Mouse (Mus musculus): ENCODE data around the gene Lbhd2.

The Lbhd2 gene

DNA sequence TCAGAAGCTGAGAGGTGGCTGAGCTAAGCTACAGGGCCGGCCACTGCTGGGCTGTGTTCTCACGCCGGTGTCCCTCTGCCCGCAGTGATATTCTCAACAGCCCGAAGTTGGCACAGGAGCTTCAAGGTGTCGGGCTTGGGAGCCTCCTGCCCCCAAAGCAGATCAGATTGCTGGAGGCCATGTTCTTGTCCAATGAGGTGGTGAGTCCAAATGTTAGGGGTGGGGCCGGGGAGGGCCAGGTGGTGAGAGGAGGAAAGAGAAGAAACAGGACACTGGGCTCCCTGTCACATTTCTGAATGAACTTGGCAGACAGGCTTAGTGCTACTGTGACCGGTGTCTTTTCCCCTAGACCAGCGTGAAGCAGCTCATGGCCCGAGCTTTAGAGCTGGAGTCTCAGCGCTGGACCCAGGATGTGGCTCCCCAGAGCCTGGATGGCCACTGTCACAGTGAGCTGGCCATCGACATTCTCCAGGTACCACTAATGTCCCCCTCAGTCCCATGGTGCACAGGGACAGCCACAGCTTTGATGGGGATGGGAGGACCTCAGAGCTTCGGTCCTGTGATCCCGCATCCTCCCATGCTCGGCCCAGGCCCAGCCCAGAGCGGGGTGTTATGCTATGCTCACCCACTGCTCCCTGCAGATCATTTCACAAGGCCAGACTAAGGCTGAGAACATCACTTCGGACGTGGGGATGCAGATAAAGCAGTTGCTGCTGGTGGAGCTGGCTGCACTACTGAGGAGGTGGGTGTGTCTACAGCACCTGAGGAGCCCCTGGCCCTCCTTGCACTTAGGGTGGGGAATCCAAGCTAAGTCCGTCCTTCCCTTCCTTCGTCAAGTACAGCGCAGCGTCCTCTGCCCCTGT lies 41.5 kb downstream of the Lbhd2 start:
- no peak for DNase-seq (ENCODE audit: low read depth, low spot score)

- DNase-seq (ENCODE audit: low read depth, low spot score): no peak
These were observed 42.5 kb downstream of the Lbhd2 start for GRCm38 (mm10) chr12:111448931-111449705.

DNA sequence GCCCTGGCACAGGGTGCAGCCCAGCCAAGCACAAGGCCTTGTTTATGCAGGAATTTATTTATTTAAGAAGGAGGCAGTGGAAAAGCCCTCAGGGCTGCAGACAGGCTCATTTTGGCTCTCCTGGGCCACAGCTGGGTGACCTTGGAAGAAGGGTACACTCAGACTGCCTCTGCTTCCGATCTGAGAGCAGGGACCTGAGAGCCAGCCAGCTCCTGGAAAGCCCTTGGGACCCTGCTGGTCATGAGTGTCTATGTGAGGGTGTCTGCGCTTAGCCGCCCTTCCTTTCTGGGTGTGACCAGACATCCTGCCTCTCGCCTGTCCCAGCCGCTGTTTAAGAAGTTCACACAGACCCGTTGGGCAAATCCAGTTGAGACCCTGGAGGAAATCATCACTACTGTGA lies 43.8 kb downstream of the Lbhd2 start:
- no peak for DNase-seq (ENCODE audit: low read depth, low spot score)

DNA sequence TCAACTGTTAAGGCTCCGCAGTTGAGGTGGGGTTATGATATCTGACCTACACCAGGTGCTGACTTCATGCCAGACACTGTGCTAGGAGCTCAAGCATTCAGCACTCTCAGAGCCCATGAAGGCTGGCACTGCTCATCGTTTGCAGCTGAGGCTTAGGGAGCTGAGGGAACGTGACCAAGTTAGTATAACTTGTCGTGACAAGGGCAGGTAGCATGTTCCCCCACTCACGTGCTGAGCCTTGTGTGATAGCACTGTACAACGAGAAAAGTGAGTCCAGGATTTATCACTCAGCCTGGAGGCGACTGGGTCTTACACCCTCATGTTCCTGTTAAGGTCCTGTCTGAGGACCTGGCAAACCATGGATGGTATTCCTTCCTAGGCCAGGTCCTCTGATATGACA lies 45.0 kb downstream of the Lbhd2 start:
- no peak for DNase-seq (ENCODE audit: low read depth, low spot score)

GRCm38 (mm10) chr12:111454021-111454420 lies 47.4 kb downstream of the Lbhd2 start:
- DNase-seq (ENCODE audit: low read depth, low spot score): no peak

DNA sequence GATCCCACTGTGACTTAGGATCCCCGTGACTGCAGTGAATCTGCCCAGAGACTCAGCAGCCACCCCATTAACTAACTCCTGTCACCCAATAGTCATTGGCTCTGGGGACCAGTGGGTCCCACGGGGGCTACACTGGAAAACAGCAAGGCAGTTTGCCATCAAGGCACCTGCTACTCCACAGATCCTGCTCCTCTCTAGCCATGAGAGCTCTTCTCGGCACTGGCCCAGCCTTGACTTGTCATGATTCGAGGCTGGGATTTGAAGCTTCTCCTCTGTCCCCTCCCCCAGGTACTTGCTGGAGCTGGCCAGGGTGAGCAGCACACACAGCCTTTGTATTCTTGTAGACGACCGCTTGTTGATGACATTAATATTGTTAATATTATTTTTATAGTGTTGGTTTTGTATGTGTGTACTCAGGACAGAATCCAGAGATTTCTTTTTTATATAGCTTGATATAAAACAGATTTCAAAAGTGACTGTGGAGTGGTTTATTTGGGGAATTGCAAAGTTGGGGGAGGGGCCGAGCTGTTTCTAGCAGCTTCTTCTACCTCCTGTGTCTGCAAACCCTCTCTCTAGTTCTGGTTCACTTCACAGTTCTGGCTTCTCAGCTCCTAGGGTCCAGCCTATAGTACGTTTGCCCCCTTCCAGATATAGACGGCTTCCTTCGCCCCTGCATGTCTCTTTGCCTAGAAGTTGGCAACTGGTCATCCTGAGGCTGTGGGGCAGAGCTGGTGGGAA lies 48.1 kb downstream of the Lbhd2 start:
- DNase-seq (ENCODE audit: low read depth, low spot score): no peak

GRCm38 (mm10) chr12:111455311-111455846 lies 48.8 kb downstream of the Lbhd2 start:
- no peak for DNase-seq (ENCODE audit: low read depth, low spot score)

DNA sequence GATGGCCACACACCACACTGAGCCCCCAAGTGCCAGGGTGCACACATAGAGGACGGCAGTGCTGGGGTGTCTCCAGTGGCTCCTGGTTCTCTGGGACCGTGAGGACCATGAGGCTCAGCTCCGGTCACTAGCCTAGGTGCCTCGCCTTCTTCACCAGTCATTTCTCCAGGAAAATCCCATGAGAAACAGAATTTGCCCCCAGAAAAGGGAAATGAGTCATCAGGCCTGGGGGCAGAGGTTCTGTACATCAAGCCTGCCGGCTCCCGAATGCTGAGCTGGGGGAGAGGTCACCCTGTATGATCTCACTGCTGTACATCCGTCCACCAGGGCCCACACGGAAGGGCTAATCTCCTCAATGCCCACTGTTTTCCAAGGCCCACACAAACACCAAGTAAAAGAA lies 49.3 kb downstream of the Lbhd2 start:
- DNase-seq (ENCODE audit: low read depth, low spot score): no peak

- DNase-seq (ENCODE audit: low read depth, low spot score): no peak
These were observed 51.1 kb downstream of the Lbhd2 start for GRCm38 (mm10) chr12:111457742-111458141.
